Mouse (Mus musculus) lung, adult 2 months (tissue): ENCODE results near the gene Glo1.

Experiments
- CTCF ChIP-seq: fragments of 200-500 bp; IDR thresholded peaks from 2 replicates; pipeline ENCODE4 v1.5.1; 2011; ENCODE audit warnings: mild to moderate bottlenecking, low read length, control low read depth; ENCODE audit not compliant: insufficient read depth
- POLR2A ChIP-seq: fragments of 200-500 bp; IDR thresholded peaks from 2 replicates; pipeline ENCODE4 v1.6.1; 2011; ENCODE audit warnings: low read depth, mild to moderate bottlenecking, control low read depth, low read length, borderline replicate concordance; ENCODE audit errors: extremely low read depth

GRCm38 (mm10) chr17:30657530-30658151, 31.0 kb upstream of the Glo1 start:
- TF ChIP-seq CTCF (no peak), POLR2A (no peak)
